8 mouse cellular contexts compared by ENCODE assay signal in genomic region chr13:91915582-91916239, GRCm38 (mm10). TPM values are rescaled to one million over a fixed set of nuclear protein-coding genes. Genes with fewer than 3 reads are reported as not detected.
DNase-seq lines count a peak whose midpoint lies in the region; ATAC-seq and TF ChIP-seq lines count a peak whose summit lies in the region.
"Had no signal": no experiment of that assay in that cellular context is flagged by ENCODE, and none has a peak within 500 bp of the region (broad histone marks: within the 10 kb centered on the region; RNA-seq: fewer than 3 reads in every experiment).

No protein-coding gene starts in this region.

- no peaks in the 10 kb centered on the region for H3K36me3 ChIP-seq in midbrain, embryonic 11.5 days (ENCODE audit: control insufficient read depth, insufficient read depth, low read length)
- no peaks in the 10 kb centered on the region for H3K36me3 ChIP-seq in midbrain, embryonic 10.5 days
- no peaks in the 10 kb centered on the region for H3K36me3 ChIP-seq in forebrain, embryonic 13.5 days (ENCODE audit: poor library complexity, severe bottlenecking)
- H3K36me3 ChIP-seq in midbrain, postnatal 0 days (ENCODE audit: insufficient read depth, low read length), result 0 out of 2 replicates have a peak, but pooled peaks cover 2% of the 10 kb centered on the region
- H3K36me3 ChIP-seq: liver, embryonic 15.5 days had no signal

- H3K4me1 ChIP-seq in midbrain, embryonic 11.5 days (ENCODE audit: control insufficient read depth, insufficient read depth, low read length), result no peaks in the 10 kb centered on the region
- H3K4me1 ChIP-seq in midbrain, embryonic 10.5 days, result peaks cover 8% of the 10 kb centered on the region
- peaks cover 17% of the 10 kb centered on the region for H3K4me1 ChIP-seq in forebrain, embryonic 13.5 days
- H3K4me1 ChIP-seq in midbrain, postnatal 0 days (ENCODE audit: insufficient read depth, low read length), result no peaks in the 10 kb centered on the region
- H3K4me1 ChIP-seq: liver, embryonic 15.5 days had no signal

- no peak overlapping the region for H3K4me3 ChIP-seq in midbrain, embryonic 11.5 days (ENCODE audit: low read depth, low read length)
- no peak overlapping the region for H3K4me3 ChIP-seq in midbrain, embryonic 10.5 days
- no peak overlapping the region for H3K4me3 ChIP-seq in forebrain, embryonic 13.5 days
- H3K4me3 ChIP-seq in midbrain, postnatal 0 days (ENCODE audit: low read depth, low read length), result no peak overlapping the region
- H3K4me3 ChIP-seq: liver, embryonic 15.5 days had no signal

- H3K9me3 ChIP-seq in midbrain, embryonic 11.5 days (ENCODE audit: control insufficient read depth, low read length), result no peaks in the 10 kb centered on the region
- no peaks in the 10 kb centered on the region for H3K9me3 ChIP-seq in midbrain, embryonic 10.5 days (replicated peaks)
- no peaks in the 10 kb centered on the region for H3K9me3 ChIP-seq in forebrain, embryonic 13.5 days (replicated peaks)
- H3K9me3 ChIP-seq in midbrain, postnatal 0 days (ENCODE audit: low read length), result no peaks in the 10 kb centered on the region
- H3K9me3 ChIP-seq: liver, embryonic 15.5 days had no signal

- no peak overlapping the region for H3K9ac ChIP-seq in midbrain, embryonic 11.5 days (ENCODE audit: low read length)
- H3K9ac ChIP-seq in forebrain, embryonic 13.5 days, result no peak overlapping the region
- no peak overlapping the region for H3K9ac ChIP-seq in midbrain, postnatal 0 days (replicated peaks; ENCODE audit: low read length, poor library complexity, severe bottlenecking)
- H3K9ac ChIP-seq: liver, embryonic 15.5 days had no signal

- WGBS in midbrain, embryonic 11.5 days, result 81% methylated on average over 6 of the region's 6 CpGs
- WGBS in midbrain, embryonic 10.5 days, result 75% methylated on average over 6 of the region's 6 CpGs
- 30% methylated on average over 6 of the region's 6 CpGs for WGBS in forebrain, embryonic 13.5 days
- 51% methylated on average over 6 of the region's 6 CpGs for WGBS in midbrain, postnatal 0 days

- H3K4me2 ChIP-seq in midbrain, embryonic 11.5 days, result no peak overlapping the region
- H3K4me2 ChIP-seq in forebrain, embryonic 13.5 days, result peak overlapping the region; percentile 40
- no peak overlapping the region for H3K4me2 ChIP-seq in midbrain, postnatal 0 days (ENCODE audit: low read depth, low read length, poor library complexity, severe bottlenecking)
- H3K4me2 ChIP-seq: liver, embryonic 15.5 days had no signal

- ATAC-seq in midbrain, embryonic 11.5 days (ENCODE audit: low FRiP score), result peak; percentile 47
- peak; percentile 86 for ATAC-seq in forebrain, embryonic 13.5 days
- peak; percentile 64 for ATAC-seq in midbrain, postnatal 0 days (ENCODE audit: low FRiP score)
- ATAC-seq in granulocyte monocyte progenitor cell, adult 5-6 weeks (replicated peaks; ENCODE audit: poor library complexity, severe bottlenecking), result no peak

- no peaks in the 10 kb centered on the region; the same call in 1 of the 2 replicates for H3K27me3 ChIP-seq in midbrain, embryonic 11.5 days (ENCODE audit: control insufficient read depth, insufficient read depth, low read length)
- no peaks in the 10 kb centered on the region for H3K27me3 ChIP-seq in midbrain, embryonic 10.5 days (ENCODE audit: low read depth, poor library complexity, severe bottlenecking)
- no peaks in the 10 kb centered on the region for H3K27me3 ChIP-seq in forebrain, embryonic 13.5 days
- no peaks in the 10 kb centered on the region for H3K27me3 ChIP-seq in midbrain, postnatal 0 days (ENCODE audit: insufficient read depth, low read length)
- H3K27me3 ChIP-seq: liver, embryonic 15.5 days had no signal

- no peak for DNase-seq in midbrain, embryonic 11.5 days (ENCODE audit: low spot score, missing footprints)
- no peak for DNase-seq in midbrain, embryonic 10.5 days (ENCODE audit: low spot score)
- DNase-seq in layer of hippocampus, adult 9-10 months (ENCODE audit: low spot score), result peak; percentile 45
- peak; percentile 58 for DNase-seq in midbrain, postnatal 0 days (ENCODE audit: low spot score)
- DNase-seq in ovary, postnatal 14 days (ENCODE audit: low spot score), result no peak

- H3K27ac ChIP-seq in midbrain, embryonic 11.5 days (ENCODE audit: low read depth, low read length), result no peak overlapping the region
- H3K27ac ChIP-seq in midbrain, embryonic 10.5 days (replicated peaks), result no peak overlapping the region
- 0 out of 2 replicates have a peak overlapping the region, but pooled peaks have one; percentile 12 for H3K27ac ChIP-seq in forebrain, embryonic 13.5 days
- H3K27ac ChIP-seq in midbrain, postnatal 0 days (ENCODE audit: low read depth, low read length), result no peak overlapping the region
- H3K27ac ChIP-seq: liver, embryonic 15.5 days had no signal

- TF ChIP-seq CTCF in midbrain, postnatal 0 days (IDR thresholded peaks at IDR 0.05), result peak; percentile 48

RNA-seq across cellular contexts. Expression of gene Ckmt2, which starts 39.0 kb away (rescaled TPM):
- not detected in 2 replicates for polyA plus RNA-seq in midbrain, embryonic 11.5 days (2014; fragmentation: Nextera tagmentation; extraction: Ambion mirVana)
- polyA plus RNA-seq in midbrain, embryonic 10.5 days (2016; fragmentation: Nextera tagmentation; extraction: Ambion mirVana), result not detected in 2 replicates
- not detected in 2 replicates for polyA plus RNA-seq in forebrain, embryonic 13.5 days (2015; fragmentation: Nextera tagmentation; extraction: Ambion mirVana)
- not detected in 2 replicates for total RNA-seq in midbrain, postnatal 0 days (2014; rRNA removed)
- polyA plus RNA-seq in midbrain, postnatal 0 days (2015; fragmentation: Nextera tagmentation; extraction: Ambion mirVana), result 0.11 TPM in 1 of 2 replicates, not detected in the other
- not detected in 2 replicates for total RNA-seq in granulocyte monocyte progenitor cell, adult 5-6 weeks (2014; fragmentation: Nextera tagmentation)
- not detected in 2 replicates for total RNA-seq in granulocyte monocyte progenitor cell, adult 5-6 weeks (2017)

Comparison
In these comparisons a context has a peak if more than half of its experiments do, and no peak if none do; other contexts are left out.
1. DNase-seq: peak in layer of hippocampus, adult 9-10 months (single experiment) and midbrain, postnatal 0 days (single experiment); none in midbrain, embryonic 11.5 days (single experiment), midbrain, embryonic 10.5 days (single experiment) and ovary, postnatal 14 days (single experiment).